Mouse (Mus musculus) testis, adult 2 months (tissue): ENCODE data around the gene Hemgn.

ENCODE experiments used
- CTCF ChIP-seq: fragments of 200-500 bp; IDR thresholded peaks from 2 replicates; pipeline ENCODE4 v1.5.1; 2012; ENCODE audit warnings: low read depth, mild to moderate bottlenecking, inconsistent platforms, low read length, moderate library complexity; ENCODE audit not compliant: control insufficient read depth, insufficient read depth, insufficient replicate concordance
- POLR2A ChIP-seq: fragments of 200-500 bp; IDR thresholded peaks from 2 replicates; pipeline ENCODE4 v1.6.1; 2012; ENCODE audit warnings: low read depth, mild to moderate bottlenecking, inconsistent platforms, low read length, moderate library complexity; ENCODE audit not compliant: control insufficient read depth

DNA sequence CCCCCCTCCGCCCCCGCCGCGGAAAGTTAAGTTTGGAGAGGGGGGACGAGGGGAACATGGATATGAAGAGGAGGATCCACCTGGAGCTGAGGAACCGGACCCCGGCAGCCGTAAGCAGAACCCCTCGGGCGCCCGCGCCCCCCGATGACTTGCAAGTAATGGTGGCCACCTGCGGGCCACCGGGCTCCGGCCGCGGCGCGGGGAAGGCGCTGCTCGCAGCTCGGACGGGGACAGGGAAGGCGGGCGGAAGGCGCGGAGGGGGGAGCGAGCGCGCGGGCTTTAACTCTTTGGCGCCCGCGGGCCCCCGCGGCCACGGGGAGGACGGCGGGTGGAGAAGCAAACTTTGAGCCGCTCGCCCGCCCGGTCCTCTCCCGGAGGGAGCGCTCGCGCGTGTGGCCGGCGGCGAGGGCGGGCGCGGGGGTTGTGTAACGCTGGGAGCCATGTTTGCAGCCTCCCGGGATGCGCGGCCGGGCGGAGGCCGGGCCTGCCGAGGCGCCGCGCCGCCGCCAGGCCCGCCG is 38.0 kb upstream of the Hemgn start:
- no peak for TF ChIP-seq CTCF
- TF ChIP-seq POLR2A = no peak
